Mouse (Mus musculus) thymus, adult 18-20 months (tissue): ENCODE data around the gene Commd6.
A peak's percentile ranks its signal among the peaks of the same experiment; 100 is the strongest.

ENCODE experiments used
- DNase-seq, 2 experiments: peaks; one replicate each; pipeline ENCODE4 v3.0.0; 2022; ENCODE audit warnings: mixed read lengths in 2 of 2

The Commd6 gene

DNA sequence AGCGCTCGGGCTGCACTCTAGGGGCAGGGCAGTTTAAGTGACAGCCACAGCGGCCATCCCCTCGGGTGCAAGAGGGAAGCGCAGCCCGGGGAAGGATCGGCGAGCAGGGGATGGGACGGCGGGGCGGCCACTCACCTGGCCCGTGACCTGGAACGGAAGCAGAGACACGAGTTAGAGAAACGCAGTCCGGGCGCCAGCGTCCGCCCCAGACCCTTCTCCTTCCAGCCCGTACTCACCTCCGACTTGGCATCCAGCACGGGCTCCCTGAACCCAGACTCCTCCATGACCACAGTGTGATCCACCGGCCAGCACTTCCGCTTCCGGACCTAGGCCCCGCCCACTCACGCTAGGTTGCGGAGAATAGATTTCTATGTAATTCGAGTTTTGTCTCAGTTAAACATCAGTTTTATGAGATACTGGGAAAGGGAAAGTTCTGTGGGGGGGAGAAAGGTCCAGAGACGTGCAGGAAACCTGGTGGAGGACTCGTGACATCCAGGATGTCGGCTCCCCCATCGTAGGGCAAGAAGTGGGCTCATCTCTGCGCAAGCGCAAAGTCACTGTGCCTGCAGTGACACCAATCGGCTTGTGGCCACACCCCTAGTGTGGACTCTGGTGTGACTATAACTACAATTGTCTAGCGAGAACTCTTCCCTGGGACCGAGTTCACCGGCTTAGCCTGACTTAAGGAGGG, at the start of gene Commd6:
Gene Commd6, minus strand, starts transcription at position 534 of the 691 bp plus-strand sequence.
- DNase-seq: peak; percentile 77 to 89

DNA sequence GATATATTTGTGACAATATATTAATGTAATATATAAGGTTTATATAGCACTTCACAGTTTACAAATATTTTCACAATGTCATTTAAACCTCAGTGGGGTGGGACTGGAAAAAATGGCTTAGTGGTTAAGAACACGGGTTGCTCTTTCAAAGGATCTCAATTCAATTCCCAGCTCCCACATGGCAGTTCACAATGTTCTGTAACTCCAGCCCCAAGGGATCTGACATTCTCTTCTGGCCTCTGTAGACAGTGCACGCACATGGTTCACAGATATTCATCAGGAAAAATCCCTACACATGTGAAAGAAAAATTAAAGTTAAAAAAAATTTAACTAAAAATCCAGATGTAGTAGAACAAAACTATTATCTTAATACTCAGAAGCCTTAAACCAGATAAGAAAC, 47.9 kb upstream of the Commd6 start:
- no peak for DNase-seq

DNA sequence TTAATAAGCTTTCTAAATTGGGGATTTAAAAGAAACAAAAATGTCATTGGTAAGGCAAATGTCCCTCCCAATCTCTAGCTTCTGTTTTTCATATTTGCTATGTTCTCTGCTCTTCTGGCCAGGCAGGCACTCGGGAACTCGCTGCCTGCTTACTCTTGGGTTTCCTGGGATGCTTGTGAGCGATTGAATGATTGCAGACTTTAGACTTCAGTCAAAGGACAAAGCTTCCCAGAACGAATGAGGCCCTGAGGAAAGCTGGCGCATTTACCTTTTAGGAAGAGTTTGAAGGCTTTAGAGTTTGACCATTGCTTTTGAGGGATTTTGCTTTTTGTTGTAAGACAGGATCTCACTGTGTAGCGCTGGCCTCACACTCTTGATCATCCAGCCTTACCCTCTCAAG, 47.2 kb upstream of the Commd6 start:
- DNase-seq: no peak

DNA sequence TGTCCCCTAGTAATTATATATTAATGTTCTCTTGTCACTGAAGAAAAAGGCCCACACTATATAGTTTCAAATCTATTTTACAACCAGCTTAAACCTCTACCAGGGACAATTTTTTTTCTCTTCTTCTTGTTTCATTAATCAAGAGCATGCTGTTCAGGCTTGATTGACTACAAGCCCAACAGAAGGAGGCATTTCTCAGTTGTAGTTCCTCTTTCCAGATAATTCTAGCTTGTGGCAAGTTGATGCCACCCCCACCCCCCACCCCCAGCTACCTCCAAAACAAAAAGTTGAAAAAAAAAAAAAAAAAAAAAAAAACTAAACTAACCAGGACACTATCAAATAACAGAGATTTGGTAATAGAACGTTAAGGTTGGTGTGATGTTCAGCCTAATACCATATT, 31.7 kb upstream of the Commd6 start:
- DNase-seq: no peak

DNA sequence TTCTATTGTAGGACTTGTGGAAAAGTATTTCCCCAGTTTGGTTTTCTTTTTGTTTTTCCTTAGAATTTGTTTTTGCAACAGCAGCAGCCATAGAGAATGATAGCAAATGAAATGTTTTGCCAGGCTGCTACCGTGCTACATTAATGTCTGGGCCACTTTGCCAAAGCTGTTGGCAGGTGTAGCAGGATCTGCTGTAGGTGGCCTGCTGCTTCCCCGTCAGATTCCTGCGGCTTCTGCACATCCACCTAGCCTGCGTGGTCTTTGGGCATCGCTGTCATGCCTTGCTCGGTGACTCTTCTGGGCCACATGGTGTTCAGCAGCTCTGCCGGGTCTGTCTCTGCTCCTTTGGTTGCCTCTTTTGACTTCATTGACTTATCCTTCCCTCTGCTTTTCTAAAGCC, 28.1 kb upstream of the Commd6 start:
- no peak for DNase-seq

DNA sequence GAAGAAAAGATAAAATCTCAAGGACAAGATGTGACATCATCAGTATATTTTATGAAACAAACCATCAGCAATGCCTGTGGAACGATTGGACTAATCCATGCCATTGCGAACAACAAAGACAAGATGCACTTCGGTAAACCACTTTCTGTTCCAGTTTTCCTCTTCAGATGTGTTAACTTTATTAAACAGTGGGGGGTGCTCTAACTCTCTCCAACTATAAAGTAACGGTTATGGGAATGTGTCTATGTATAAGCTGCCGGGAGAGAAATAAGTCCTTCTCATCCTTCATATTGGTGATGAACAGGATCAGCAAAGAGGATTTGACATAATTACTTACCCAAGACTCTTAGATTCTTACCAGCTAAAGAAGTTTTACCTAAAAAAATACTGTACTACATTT, 26.1 kb upstream of the Commd6 start:
- no peak for DNase-seq

DNA sequence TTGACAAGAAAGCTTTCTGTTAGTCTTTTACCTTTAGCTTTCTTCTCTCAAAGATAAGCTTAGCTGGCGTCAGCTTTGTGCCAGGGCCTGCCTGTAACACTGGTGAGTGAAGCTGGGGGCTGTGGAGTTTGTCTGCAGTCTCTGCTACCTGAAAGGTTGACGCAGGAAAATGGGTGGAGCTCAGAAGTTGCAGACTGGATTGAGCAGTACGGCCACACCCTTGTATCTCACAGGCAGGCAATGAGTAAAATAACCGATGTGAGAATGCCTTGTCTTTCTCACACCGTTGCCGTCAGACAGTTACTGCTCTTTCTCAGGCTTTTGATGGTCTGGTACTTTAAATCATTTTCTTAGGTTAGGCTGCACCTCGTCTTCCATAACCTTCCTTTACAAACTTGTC, 25.6 kb upstream of the Commd6 start:
- DNase-seq: no peak

DNA sequence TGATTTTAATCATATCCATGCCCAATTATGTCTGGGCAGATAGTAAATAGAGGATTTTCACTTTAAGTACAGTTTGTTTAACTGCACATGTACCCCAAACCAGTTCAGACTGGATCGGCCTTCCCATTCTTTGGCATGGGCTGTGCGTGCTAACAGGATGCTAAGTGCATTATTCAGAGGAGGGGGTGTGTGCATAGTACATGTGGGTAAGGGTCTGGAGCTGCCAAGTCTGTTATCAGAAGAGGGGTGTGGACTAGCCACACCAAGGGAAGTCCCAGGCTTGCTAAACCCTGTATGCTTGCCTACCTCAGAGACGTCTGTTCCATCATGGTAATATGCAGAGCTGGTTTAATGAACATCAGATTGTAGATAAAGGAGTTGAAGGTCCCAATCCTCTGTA, 23.8 kb upstream of the Commd6 start:
- DNase-seq: no peak

DNA sequence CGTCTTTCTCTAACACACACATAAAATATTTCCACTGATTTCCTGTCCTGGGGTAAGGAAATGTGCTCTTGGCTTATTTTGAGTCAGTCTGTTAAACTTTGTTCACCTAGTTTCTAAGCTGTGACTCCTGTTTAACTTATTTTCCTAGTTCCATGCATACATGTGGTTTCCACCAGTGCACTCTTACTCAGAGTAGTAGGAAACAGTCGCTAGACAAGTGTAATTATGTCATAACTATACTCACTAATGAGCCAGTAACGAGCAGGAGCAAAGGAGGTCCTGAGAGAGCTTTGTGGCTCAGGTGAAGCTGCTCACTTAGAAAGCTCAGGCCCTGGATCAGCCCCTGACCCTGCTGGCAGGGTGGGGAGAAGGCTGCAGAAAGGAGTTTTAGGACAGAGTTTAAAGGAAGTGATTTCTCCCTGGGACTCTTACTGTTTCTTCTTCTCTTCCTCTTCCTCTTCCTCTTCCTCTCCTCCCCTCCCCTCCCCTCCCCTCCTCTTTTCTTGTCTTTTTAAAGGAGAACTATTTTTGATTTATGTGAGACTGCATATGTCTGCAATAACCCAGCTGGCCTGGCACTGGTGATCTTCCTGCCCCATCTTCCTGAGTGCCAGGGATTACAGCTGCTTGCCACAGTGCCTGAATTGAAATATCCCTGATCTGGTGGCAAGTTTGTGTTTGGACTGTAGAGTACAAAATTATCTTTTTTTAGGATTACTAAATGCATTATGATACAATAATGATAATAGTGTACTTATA, 21.3 kb upstream of the Commd6 start:
- no peak for DNase-seq

DNA sequence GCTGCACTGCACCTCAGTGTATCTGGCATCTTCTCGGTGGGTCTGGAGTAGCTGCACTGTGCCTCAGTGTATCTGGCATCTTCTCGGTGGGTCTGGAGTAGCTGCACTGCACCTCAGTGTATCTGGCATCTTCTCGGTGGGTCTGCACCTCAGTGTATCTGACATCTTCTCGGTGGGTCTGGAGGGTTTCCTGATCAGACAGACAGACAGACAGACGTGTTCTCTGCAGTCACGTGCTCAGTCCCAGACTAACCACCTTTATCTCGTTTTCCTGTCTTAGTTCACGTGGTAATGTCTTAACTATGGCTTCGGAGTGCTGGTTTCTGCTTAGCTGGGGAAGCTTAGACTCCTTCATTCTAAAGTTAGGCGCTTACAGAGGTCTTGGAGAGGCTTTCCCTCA, 15.8 kb upstream of the Commd6 start:
- no peak for DNase-seq

DNA sequence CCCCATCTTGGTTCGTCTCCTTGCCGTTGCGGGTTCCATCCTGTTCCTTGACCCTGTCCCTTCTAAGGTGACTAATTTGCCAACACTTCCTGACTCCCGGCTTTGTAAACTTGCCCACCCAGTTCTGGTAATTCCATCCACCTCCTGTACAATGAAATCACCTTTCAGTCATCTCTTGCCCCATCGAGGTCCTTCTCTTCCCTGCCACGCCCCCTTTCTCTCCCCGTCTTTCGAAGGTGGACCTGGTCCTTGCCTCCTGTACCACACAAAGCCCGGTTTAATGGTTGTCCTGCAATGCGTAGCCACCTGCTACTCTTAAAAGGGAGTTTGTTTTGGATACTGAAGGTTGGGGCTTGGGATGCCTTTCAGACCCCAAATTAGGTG, 14.0 kb upstream of the Commd6 start:
- no peak for DNase-seq

DNA sequence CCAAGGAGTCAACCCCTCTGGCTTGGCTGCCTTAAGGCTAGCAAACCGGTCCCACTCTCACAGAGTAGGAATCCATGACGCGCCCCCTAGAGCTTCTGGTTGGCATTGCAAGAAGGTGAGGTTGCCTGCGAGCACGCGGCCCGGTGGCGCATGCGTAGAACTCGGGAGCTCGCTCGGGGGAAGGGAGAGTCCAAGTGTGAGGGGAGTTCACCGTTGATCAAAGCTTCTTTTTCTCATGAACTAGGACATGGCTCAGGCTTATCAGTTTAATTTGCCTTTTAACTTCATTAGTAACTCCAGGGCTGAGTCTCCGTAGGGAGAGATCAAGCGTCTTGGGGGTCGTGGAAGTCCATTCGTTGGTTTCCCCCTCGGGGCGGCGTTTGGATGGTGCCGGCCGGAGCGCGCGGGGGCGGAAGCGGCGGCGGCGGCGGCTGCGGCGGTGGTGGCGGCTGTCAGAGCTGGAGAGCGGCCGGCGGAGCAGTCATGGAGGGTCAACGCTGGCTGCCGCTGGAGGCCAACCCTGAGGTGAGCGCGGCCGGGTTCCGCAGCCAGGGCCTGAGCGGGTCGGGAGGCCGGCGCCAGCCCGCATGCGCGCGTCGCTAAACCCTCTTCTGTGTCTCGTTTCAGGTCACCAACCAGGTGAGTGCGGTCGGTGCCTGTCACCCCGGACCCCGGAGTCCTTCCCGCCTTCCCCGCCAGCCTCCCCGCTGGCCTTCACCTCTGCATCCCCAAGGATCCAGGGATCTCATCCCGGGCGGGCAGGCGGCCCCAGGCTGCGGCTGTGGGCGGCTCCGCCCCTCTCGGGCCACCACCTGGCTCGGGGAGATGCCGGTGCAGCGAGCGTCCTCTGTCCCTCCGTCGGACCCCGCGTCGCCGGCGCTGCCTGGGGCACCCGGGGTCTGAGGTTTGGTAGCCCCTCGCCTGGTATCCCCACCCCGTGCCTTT, 13.4 kb upstream of the Commd6 start, which contains the start of gene Uchl3:
Gene Uchl3, plus strand, starts transcription at position 387 of the 945 bp plus-strand sequence.
- peak; percentile 82 to 87 for DNase-seq

DNA sequence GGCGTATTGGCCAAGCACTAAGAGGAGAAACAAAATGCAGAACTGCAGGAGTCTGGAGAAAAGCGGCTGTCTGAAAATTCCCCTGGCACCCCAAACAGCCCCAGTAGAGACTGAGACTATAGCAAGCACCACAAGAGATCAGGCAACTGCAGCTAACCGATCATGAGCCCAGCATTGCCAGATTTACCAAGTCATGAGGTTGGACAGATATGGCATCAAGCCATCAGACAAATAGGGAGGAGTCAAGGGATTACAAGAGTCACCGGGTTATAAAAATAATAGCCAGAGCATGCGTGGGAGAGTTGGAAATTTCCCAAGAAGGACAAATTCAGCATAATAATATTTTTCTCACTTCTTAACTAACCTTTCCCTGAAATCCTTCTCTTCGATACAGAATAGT, 12.1 kb upstream of the Commd6 start:
- DNase-seq: no peak

DNA sequence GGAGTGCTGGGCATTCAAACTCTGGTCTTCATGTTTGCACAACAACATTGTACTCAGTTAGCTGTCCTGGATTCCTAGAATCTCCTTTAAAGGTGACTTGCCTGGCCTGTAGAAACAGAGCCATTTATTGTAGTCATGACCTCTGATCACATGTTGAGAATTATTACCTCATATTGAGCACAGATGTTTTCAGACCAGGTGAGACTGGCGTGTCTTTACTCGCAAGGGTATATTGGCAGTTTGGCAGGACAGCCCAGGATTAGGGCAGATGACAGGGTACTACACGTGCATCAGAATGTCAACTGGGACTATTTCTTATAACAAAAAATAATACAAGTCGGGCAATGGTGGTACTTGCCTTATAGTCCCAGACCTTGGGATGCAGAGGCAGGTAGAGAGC, 10.1 kb upstream of the Commd6 start:
- DNase-seq: no peak

DNA sequence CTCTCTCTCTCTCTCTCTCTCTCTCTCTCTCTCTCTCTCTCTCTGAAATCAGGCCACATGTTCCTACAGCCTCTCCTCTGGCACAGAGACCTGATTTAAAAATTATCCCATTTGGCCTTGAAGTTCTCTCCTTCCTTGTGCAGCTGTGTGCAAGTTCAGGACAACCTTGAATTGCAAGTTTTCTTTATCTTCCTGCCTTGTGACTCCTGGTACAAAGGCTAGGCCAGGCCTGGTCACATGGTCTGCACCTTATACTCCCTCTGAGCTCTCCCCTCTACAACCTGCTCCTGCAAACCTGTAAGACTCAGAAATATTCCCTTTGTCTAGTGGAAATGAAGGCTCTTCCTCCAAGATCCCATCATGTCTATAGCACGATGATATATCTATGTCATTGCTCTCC, 4.5 kb upstream of the Commd6 start:
- no peak for DNase-seq

DNA sequence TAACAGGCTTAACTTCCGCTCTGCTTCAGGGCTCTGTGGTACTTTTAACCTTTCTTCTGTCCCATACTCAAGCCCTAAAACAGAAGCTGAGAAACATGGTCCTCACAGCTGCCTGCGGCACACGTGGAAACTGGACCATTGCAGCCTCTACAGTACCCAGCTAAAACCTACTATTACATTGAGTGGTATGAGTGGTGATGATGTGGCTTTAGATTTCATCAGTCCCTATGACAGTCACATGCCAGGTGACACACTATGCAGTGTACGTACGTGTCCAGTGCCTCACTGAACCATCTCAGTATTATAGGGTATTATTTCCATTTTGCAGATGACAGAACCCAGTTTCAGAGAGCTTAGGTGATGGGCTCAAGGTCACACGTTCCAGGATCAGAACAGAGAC, 3.1 kb downstream of the Commd6 start:
- DNase-seq: no peak

DNA sequence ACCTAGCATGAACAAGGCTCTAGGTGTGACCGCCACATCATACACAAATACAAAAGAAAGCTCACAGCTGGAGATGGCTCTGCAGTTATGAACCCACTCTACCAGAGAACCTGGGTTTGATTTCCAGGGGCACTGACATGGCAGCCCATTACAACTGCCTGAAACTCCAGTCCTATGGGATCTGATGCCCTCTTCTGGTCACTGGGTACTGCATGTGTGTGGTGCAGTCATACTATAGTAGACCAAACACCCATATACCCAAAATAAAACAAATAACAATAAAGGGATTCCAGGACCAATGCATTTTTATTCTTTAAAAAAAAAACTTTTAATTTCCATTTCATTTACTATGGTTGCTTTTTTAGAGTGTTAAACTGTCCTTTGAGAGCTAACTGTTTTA, 4.7 kb downstream of the Commd6 start:
- DNase-seq: no peak

DNA sequence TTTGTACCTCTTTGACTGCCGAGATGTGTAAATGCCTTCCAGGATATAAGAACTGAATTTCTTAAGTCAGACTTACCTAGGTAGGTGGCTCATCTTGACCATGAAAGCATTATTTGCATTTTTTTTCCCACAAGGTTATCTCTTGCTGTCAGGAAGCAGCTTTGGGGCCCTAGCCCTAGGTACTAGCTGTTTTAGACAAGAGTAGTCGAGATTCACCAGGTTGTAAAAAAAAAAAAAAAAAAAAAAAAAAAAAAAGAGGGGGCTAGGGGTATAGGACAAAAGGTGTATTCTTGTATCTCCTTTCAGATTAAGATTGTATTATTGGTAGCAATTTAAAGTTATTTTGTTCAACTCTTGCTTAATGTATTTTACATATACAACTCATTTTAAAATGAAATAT, 9.9 kb downstream of the Commd6 start:
- no peak for DNase-seq

DNA sequence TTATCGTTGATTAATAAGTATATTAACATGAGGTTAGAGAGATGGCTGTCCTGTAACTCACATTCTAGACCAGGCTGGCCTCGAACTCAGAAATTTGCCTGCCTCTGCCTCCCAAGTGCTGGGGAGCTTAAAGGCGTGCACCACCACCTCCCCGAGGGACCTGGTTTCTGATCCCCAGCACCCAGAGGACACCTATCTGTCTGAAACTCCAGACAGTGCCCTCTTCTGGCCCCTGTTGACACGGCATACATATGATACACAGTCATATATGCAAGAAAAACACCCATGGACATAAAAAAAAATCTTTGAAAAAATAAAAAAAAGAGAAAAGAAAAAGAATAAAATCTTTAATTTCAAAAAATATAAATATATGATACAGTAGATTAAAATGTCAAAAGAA, 22.8 kb downstream of the Commd6 start:
- DNase-seq: no peak

DNA sequence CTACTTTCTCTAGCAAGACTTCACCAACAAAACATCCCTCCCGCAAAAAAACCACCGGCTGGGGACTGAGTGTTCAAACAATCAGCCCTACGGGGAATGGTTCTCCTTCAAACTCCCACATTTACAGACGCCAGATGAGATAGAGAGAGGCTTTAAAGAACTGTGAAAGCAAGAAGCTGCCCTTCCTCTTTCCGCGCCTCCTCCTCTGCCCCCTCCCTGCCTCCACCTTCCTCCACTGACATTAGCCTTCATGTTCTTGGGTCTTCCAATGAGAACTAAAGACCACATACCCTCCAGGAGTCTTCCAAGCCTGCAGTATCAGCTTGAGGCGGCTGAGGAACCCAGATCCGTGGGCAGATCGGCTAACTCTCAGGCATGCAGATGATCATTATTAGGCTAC, 24.3 kb downstream of the Commd6 start:
- no peak for DNase-seq

DNA sequence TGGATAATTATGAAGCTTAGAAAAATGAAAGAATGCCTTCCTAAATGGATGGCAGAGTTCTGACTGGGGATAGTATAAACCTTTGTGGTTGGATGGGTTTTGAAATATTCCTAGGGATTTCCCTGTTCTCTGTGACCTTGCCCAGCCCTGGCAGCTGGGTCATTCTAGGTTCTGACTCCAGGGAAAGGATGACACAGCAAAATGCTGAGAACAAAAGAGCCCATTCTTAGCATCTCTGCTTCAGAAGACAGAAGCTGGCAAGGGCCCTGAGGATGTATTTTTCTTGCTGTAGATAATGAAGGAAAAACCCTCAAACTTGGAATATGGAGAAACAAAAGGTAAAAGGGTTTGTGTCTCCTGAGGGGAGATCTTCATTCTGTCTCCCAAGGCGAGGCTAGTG, 27.3 kb downstream of the Commd6 start:
- DNase-seq: no peak

DNA sequence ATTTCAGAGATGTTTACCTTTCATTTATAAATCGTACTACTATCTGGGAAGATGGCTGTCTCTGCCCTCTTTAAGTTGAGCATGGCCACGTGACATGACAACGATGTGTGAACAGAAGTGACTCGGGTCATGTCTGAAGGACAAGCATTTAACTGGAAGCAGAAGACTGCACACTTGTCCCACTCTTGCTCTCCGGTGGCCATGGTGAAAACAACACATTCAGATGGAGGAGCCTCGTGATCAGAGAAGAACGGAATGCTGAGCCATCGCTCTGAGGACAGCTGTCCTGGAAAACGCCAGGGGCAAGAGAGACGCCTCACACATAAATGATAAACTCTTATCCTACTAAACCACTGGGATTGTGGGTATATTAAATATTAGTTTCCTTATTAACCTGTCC, 29.8 kb downstream of the Commd6 start:
- no peak for DNase-seq
